Mouse (Mus musculus) heart, embryonic 12.5 days (tissue): Measurements from ENCODE around the gene Ins2. TPM values are rescaled to one million over a fixed set of nuclear protein-coding genes. Genes with fewer than 3 reads are reported as not detected.
A peak's percentile ranks its signal among the peaks of the same experiment; 100 is the strongest.

Experiments
- ATAC-seq: fragments of 200-750 bp; cut with Nextera tagmentation; 2 replicates; pipeline ENCODE4 v1.8.0; 2017; ENCODE audit warnings: moderate TSS enrichment, moderate library complexity; ENCODE audit not compliant: insufficient number of reproducible peaks, low FRiP score
- H3K27ac ChIP-seq: fragments of 300-500 bp; sonication (generic); 2 replicates; pipeline ENCODE4 v1.5.1; 2016; ENCODE audit warnings: mild to moderate bottlenecking, moderate library complexity; ENCODE audit not compliant: poor library complexity, severe bottlenecking
- H3K27me3 ChIP-seq: fragments of 300-500 bp; sonication (generic); replicated peaks from 2 replicates; pipeline ENCODE4 v1.6.1; 2016; ENCODE audit warnings: mild to moderate bottlenecking, moderate library complexity
- H3K36me3 ChIP-seq: fragments of 300-500 bp; sonication (generic); 2 replicates; pipeline ENCODE4 v1.6.1; 2016; ENCODE audit warnings: mild to moderate bottlenecking, moderate library complexity
- H3K4me1 ChIP-seq: fragments of 300-500 bp; sonication (generic); replicated peaks from 2 replicates; pipeline ENCODE4 v1.6.1; 2016; ENCODE audit warnings: mild to moderate bottlenecking
- H3K4me2 ChIP-seq: fragments of 300-500 bp; sonication (generic); 2 replicates; pipeline ENCODE4 v1.6.1; 2016; ENCODE audit warnings: mild to moderate bottlenecking, moderate library complexity
- H3K4me3 ChIP-seq: fragments of 300-500 bp; sonication (generic); 2 replicates; pipeline ENCODE4 v1.5.1; 2016; ENCODE audit warnings: mild to moderate bottlenecking
- H3K9ac ChIP-seq: fragments of 300-500 bp; sonication (generic); 2 replicates; pipeline ENCODE4 v1.6.1; 2016; ENCODE audit warnings: mild to moderate bottlenecking, moderate library complexity
- H3K9me3 ChIP-seq: fragments of 300-500 bp; sonication (generic); replicated peaks from 2 replicates; pipeline ENCODE4 v1.6.1; 2016; ENCODE audit warnings: mild to moderate bottlenecking, moderate library complexity
- WGBS: fragments of 180-500 bp; shearing (Covaris S2); methylation state at CpG from one replicate; pipeline ENCODE4 v1.1.7; 2016; 5-methylcytosine and 5-hydroxymethylcytosine counted together
- microRNA counts: library from miRNA; unstranded; fragments of <30 nt; microRNA quantifications from one replicate; lab custom pipeline; 2017
- microRNA-seq: library from miRNA; unstranded; fragments of <30 nt; microRNA quantifications from one replicate; pipeline ENCODE4, GENCODE M21; 2017
- polyA plus RNA-seq: library from polyadenylated mRNA; unstranded; fragments of >200 nt; fragmentation: Nextera tagmentation; extraction: Ambion mirVana; gene quantifications from 2 replicates; pipeline ENCODE4 v1.2.1, GENCODE M21; 2016

Gene Ins2
- polyA plus RNA-seq, 1 experiment from 2014 or later: not detected

DNA sequence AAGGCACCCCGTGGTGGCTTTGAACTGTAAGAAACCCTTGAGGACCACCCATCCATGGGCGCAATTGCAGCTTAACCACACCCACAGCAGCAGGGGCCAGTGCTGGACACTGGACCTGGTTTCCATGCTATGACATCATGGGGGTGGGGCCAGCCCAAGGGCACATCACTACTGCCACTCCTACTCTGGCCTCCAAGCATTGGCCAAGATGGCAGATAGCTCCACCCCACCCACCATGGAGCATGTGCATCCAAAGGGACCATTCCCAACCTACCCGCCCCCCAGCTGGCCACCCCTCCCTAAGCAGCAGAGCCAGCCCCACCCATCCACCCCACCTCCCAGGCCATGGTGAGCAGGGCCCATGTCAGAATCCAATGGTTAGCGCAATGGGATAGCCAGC lies 87.1 kb downstream of the Ins2 start:
- 23% methylated on average over 4 of the region's 4 CpGs for WGBS
- peak overlapping the region; percentile 65 for H3K27ac ChIP-seq
- peak; percentile 27 for ATAC-seq

DNA sequence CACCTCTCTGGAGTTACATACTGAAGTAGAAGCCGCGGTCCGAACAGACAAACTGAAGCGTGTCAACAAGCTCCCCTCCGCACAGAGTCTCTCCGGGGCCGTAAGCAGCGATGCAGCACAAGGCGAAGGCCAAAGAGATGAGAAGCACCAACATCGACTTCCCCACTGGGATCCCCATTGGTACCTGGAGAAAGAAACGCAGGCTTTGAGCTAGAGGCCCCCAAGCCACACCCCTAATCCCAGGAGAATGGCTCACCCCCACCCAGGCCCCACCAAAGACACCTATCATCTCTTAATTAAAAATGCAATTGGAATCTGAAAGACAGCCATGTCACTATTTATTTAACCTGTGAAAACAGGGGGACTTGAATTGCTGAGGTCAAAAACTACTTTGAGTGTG lies 87.5 kb downstream of the Ins2 start:
- no peaks in the 10 kb centered on the region for H3K9me3 ChIP-seq
- peak overlapping the region; percentile 65 for H3K27ac ChIP-seq
- 10% methylated on average over 11 of the region's 11 CpGs for WGBS
- H3K4me3 ChIP-seq: peak overlapping the region; percentile 62
- H3K36me3 ChIP-seq: peaks cover 43% of the 10 kb centered on the region
- ATAC-seq: no peak
- peak overlapping the region; percentile 72 for H3K4me2 ChIP-seq
- H3K4me1 ChIP-seq: peaks cover 19% of the 10 kb centered on the region
- H3K9ac ChIP-seq: peak overlapping the region; percentile 97
- peaks cover 72% of the 10 kb centered on the region for H3K27me3 ChIP-seq

More for the DNA sequence above, 87.1 kb downstream of the Ins2 start:
- Histone ChIP-seq H3K4me2 (peak overlapping the region; percentile 72), H3K36me3 (peaks cover 43% of the 10 kb centered on the region), H3K9ac (peak overlapping the region; percentile 97), H3K4me1 (peaks cover 19% of the 10 kb centered on the region), H3K4me3 (peak overlapping the region; percentile 62), H3K9me3 (no peaks in the 10 kb centered on the region), H3K27me3 (peaks cover 76% of the 10 kb centered on the region)

DNA sequence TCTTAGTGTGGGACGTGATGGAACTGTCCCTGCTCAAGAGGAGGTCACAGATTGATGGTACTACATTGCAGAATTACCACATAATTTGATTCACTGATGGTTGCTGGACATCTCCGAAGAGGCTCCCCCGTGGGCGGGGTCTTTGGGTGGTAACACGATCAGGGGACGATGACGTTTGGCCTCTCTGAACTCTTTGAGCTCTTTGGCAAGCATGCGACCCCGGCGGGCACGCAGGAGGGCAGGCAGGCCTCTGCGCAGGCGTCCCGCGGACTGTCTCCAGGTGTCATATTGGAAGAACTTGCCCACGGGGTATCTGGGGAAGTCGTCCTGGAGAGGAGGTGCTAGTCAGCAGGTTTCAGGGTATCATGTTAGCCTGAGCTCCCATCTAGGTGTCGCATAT lies 89.5 kb downstream of the Ins2 start:
- peaks cover 16% of the 10 kb centered on the region for H3K4me1 ChIP-seq
- peak overlapping the region; percentile 65 for H3K27ac ChIP-seq
- peak overlapping the region; percentile 72 for H3K4me2 ChIP-seq
- ATAC-seq: no peak
- WGBS: 17% methylated on average over 18 of the region's 18 CpGs
- H3K27me3 ChIP-seq: peaks cover 54% of the 10 kb centered on the region
- H3K4me3 ChIP-seq: peak overlapping the region; percentile 62
- H3K9me3 ChIP-seq: no peaks in the 10 kb centered on the region
- peaks cover 43% of the 10 kb centered on the region for H3K36me3 ChIP-seq
- H3K9ac ChIP-seq: peak overlapping the region; percentile 97

DNA sequence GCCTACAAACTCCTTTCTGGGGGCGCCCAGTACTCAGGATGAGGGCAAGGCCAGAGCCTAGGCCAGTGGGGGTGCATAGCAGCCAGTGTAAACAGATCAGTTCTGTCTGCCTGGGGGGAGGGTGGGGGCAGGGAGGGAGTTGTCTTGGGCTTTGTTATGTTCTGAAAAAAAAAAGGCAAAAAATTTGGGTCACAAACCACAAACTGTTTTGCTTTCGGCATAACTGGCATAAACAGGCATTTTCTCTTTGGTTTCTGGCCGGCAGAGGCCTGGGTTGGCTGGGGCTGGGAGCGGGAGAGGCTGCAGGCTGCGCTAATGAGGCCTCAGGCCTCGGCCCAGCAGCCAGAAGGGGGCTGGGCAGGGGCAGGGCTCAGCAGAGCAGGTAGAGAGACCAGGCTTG lies 96.5 kb downstream of the Ins2 start:
- Histone ChIP-seq H3K4me1 (peaks cover 23% of the 10 kb centered on the region), H3K9ac (no peak overlapping the region), H3K27me3 (no peaks in the 10 kb centered on the region), H3K4me3 (no peak overlapping the region), H3K9me3 (peaks cover 7% of the 10 kb centered on the region), H3K4me2 (no peak overlapping the region), H3K27ac (no peak overlapping the region), H3K36me3 (peaks cover 6% of the 10 kb centered on the region)
- WGBS: 57% methylated on average over 6 of the region's 6 CpGs
- ATAC-seq: no peak

DNA sequence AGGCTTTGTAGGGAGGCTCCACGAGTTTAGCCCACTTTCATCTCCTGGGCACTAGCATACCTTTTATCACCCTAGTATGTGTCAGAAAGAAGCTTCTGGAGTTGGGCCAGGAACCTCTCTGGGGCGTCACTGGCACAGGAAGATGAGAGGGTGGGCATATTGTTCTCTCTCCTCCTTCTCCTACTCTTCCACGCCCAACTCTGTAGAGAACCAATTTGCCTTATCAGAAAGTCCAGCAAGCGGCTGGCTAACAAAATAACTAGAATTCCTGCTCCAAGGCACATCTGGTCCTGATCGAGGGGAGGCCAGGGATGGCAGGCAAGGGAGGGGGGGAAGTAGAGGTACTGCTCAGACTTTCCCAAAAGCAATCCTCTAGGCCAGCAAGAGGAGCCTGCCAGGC lies 98.1 kb downstream of the Ins2 start:
- Histone ChIP-seq H3K9ac (no peak overlapping the region), H3K4me2 (peak overlapping the region; percentile 21; the same call in 1 of the 2 replicates), H3K4me3 (no peak overlapping the region), H3K4me1 (peaks cover 23% of the 10 kb centered on the region), H3K9me3 (peaks cover 7% of the 10 kb centered on the region), H3K36me3 (no peaks in the 10 kb centered on the region), H3K27ac (peak overlapping the region; percentile 79), H3K27me3 (no peaks in the 10 kb centered on the region)
- WGBS: 5% methylated on average over 5 of the region's 5 CpGs
- peak; percentile 48; the same call in 1 of the 2 replicates for ATAC-seq

DNA sequence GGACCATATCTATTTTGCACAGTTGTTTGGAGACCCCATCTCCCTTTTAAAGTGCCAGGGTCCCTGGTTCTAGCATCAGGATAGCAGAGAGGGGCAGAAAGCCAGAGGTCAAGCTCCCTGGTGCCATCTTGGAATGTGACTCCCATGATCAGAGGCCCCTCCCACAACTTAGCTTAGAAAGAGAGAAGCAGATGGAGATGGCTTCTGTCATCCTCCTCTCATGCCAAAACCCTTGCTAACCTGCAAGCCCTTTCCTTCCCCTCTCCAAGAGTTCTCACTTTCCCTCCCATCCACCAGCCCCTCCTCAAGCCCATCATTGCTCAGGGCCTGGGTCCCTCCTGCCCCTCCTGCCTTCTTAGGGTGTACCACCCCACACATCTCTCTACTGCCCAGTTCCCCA lies 107.0 kb downstream of the Ins2 start:
- H3K9ac ChIP-seq: no peak overlapping the region
- H3K9me3 ChIP-seq: no peaks in the 10 kb centered on the region
- no peak overlapping the region for H3K4me2 ChIP-seq
- H3K27ac ChIP-seq: no peak overlapping the region
- H3K27me3 ChIP-seq: peaks cover 5% of the 10 kb centered on the region; the same call in 1 of the 2 replicates
- H3K4me1 ChIP-seq: peaks cover 10% of the 10 kb centered on the region
- H3K4me3 ChIP-seq: no peak overlapping the region
- H3K36me3 ChIP-seq: no peaks in the 10 kb centered on the region
- no peak for ATAC-seq

DNA sequence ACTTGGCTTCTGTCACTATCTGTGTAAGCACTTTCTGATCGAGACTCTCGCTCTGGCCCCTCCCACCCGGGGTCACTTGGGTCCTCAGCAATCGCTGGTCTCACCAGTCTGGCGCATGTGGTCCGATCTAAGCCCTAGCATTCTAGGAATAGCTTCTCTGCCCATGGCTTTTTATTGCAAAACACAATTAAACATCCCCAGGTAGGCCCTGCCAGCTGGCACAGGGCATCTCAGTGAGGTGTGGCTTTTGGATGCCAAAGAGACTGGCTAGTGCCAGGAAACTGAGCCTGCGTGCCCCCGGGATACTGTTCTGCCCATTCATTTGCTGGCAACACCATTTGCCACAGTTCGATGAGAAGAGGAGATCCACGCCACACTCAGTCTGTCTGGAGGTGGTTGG lies 112.5 kb downstream of the Ins2 start:
- no peaks in the 10 kb centered on the region for H3K4me1 ChIP-seq
- no peaks in the 10 kb centered on the region for H3K27me3 ChIP-seq
- no peaks in the 10 kb centered on the region for H3K36me3 ChIP-seq
- no peak overlapping the region for H3K9ac ChIP-seq
- H3K27ac ChIP-seq: no peak overlapping the region
- WGBS: 68% methylated on average over 10 of the region's 10 CpGs
- H3K9me3 ChIP-seq: no peaks in the 10 kb centered on the region
- no peak overlapping the region for H3K4me3 ChIP-seq
- no peak for ATAC-seq
- H3K4me2 ChIP-seq: no peak overlapping the region

DNA sequence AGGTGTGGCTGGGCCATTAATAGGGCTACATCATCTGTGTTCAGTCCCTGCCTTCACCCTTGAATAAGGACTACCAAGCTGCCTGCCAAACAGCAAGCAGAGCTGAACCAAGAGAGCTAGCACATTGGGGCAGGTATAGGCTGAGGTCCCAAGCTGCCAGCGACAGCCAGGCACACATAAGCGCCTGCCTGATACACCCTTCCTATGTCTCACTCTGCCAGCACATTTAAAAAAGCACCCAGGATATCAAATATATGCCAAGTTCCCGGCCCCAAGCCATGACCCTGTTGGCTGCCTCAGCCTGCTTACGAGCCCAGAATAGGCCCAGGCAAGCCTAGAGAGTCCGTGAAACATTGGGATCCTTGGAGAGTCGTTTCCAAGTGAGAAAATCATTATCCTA lies 113.4 kb downstream of the Ins2 start:
- Histone ChIP-seq H3K4me3 (no peak overlapping the region), H3K9me3 (no peaks in the 10 kb centered on the region), H3K9ac (no peak overlapping the region), H3K36me3 (no peaks in the 10 kb centered on the region), H3K4me1 (no peaks in the 10 kb centered on the region), H3K4me2 (no peak overlapping the region), H3K27ac (no peak overlapping the region), H3K27me3 (no peaks in the 10 kb centered on the region)
- no peak for ATAC-seq
- 74% methylated on average over 6 of the region's 6 CpGs for WGBS

MicroRNAs within 50 kb of the gene (microRNA counts, 519-probe panel; counts per million panel counts)
- microRNA mmu-miR-483 (lab: Ali Mortazavi, UCI): not detected

Small RNA genes within 50 kb of the gene (microRNA-seq; reads per million reads assigned to microRNA genes)
- 6,029 reads per million, percentile 93 among the genes with 10 or more reads in this experiment for gene Mir483

Other genes starting within 250 kb of the Ins2 start
- gene Tnnt3, start 244.5 kb downstream of the Ins2 start, polyA plus RNA-seq: 6.4 and 9.3 TPM in 2 replicates
- gene Mrpl23, start 210.7 kb downstream of the Ins2 start, polyA plus RNA-seq: 12.0 and 15.2 TPM in 2 replicates
- gene Igf2, start 76.6 kb downstream of the Ins2 start, polyA plus RNA-seq: 1,315 and 1,354 TPM in 2 replicates
- 0.04 and 0.21 TPM in 2 replicates for gene Gm49394, start 73.4 kb downstream of the Ins2 start, polyA plus RNA-seq
- gene Th, start 187.7 kb upstream of the Ins2 start, polyA plus RNA-seq: 0.60 and 1.0 TPM in 2 replicates
- 0.23 and 0.31 TPM in 2 replicates for gene Ascl2, start 225.9 kb upstream of the Ins2 start, polyA plus RNA-seq